Mouse (Mus musculus) embryonic fibroblast, embryonic 13.5 days (primary cell): ENCODE measurements at regions not wholly inside any gene's neighbourhood (a gene's known extent, or its start where the extent isn't known, plus 50 kb on each side); places are given as distances from the start of the nearest gene placed in this dataset.

Experiments
- H3K27ac ChIP-seq: 2 replicates; pipeline ENCODE4 v1.5.1; 2012; ENCODE audit warnings: low read length, control low read depth, inconsistent platforms; ENCODE audit not compliant: insufficient read depth
- H3K4me1 ChIP-seq: 2 replicates; pipeline ENCODE4 v1.6.1; 2011; ENCODE audit warnings: low read length; ENCODE audit not compliant: control insufficient read depth, insufficient read depth
- H3K4me3 ChIP-seq: 2 replicates; pipeline ENCODE4 v1.5.1; 2011; ENCODE audit warnings: mild to moderate bottlenecking, control low read depth, low read length; ENCODE audit not compliant: insufficient read depth
- CTCF ChIP-seq: IDR thresholded peaks from 2 replicates; pipeline ENCODE4 v1.5.1; 2011; ENCODE audit warnings: mild to moderate bottlenecking, control low read depth, low read length, moderate library complexity, borderline replicate concordance; ENCODE audit not compliant: insufficient read depth
- POLR2A ChIP-seq: IDR thresholded peaks from 2 replicates; pipeline ENCODE4 v1.6.1; 2011; ENCODE audit warnings: low read depth, mild to moderate bottlenecking, control low read depth, low read length, moderate library complexity

- no peak overlapping the region for H3K4me3 ChIP-seq
- H3K4me1 ChIP-seq, result no peaks in the 10 kb centered on the region
- H3K27ac ChIP-seq, result no peak overlapping the region
- no peak for TF ChIP-seq CTCF
- TF ChIP-seq POLR2A, result no peak
These were observed 265.3 kb upstream of the Pkdcc start for GRCm38 (mm10) chr17:82949794-82950193.

GRCm38 (mm10) chr17:82950268-82950667, 264.8 kb upstream of the Pkdcc start:
- Histone ChIP-seq H3K27ac (no peak overlapping the region), H3K4me1 (no peaks in the 10 kb centered on the region), H3K4me3 (no peak overlapping the region)
- TF ChIP-seq CTCF (no peak), POLR2A (no peak)

- TF ChIP-seq CTCF, result no peak
- TF ChIP-seq POLR2A, result no peak
- Histone ChIP-seq H3K27ac (no peak overlapping the region), H3K4me3 (no peak overlapping the region), H3K4me1 (no peaks in the 10 kb centered on the region)
These were observed 257.7 kb upstream of the Pkdcc start for GRCm38 (mm10) chr17:82957409-82957808.

- no peaks in the 10 kb centered on the region for H3K4me1 ChIP-seq
- H3K4me3 ChIP-seq, result no peak overlapping the region
- TF ChIP-seq CTCF, result no peak
- TF ChIP-seq POLR2A, result no peak
- H3K27ac ChIP-seq, result no peak overlapping the region
These were observed 251.7 kb upstream of the Pkdcc start for GRCm38 (mm10) chr17:82963374-82963773.

- H3K27ac ChIP-seq, result no peak overlapping the region
- no peak for TF ChIP-seq CTCF
- no peak for TF ChIP-seq POLR2A
- no peak overlapping the region for H3K4me3 ChIP-seq
- H3K4me1 ChIP-seq, result no peaks in the 10 kb centered on the region
These were observed 215.4 kb upstream of the Pkdcc start for GRCm38 (mm10) chr17:82999710-83000109.

- H3K27ac ChIP-seq, result no peak overlapping the region
- TF ChIP-seq POLR2A (no peak), CTCF (no peak)
- no peaks in the 10 kb centered on the region for H3K4me1 ChIP-seq
- no peak overlapping the region for H3K4me3 ChIP-seq
These were observed 214.7 kb upstream of the Pkdcc start for GRCm38 (mm10) chr17:83000411-83000810.

GRCm38 (mm10) chr17:83001567-83001966, 213.5 kb upstream of the Pkdcc start:
- H3K4me3 ChIP-seq, result no peak overlapping the region
- TF ChIP-seq CTCF (no peak), POLR2A (no peak)
- no peak overlapping the region for H3K27ac ChIP-seq
- H3K4me1 ChIP-seq, result no peaks in the 10 kb centered on the region

- Histone ChIP-seq H3K27ac (no peak overlapping the region), H3K4me1 (no peaks in the 10 kb centered on the region), H3K4me3 (no peak overlapping the region)
- TF ChIP-seq CTCF (no peak), POLR2A (no peak)
These were observed 204.2 kb upstream of the Pkdcc start for GRCm38 (mm10) chr17:83010845-83011244.

- TF ChIP-seq CTCF, result no peak
- no peak for TF ChIP-seq POLR2A
- H3K27ac ChIP-seq, result no peak overlapping the region
- no peaks in the 10 kb centered on the region for H3K4me1 ChIP-seq
- H3K4me3 ChIP-seq, result no peak overlapping the region
These were observed 199.4 kb upstream of the Pkdcc start for GRCm38 (mm10) chr17:83015656-83016055.

- TF ChIP-seq CTCF (no peak), POLR2A (no peak)
- H3K4me1 ChIP-seq, result no peaks in the 10 kb centered on the region
- H3K27ac ChIP-seq, result no peak overlapping the region
- no peak overlapping the region for H3K4me3 ChIP-seq
These were observed 198.2 kb upstream of the Pkdcc start for GRCm38 (mm10) chr17:83016936-83017335.

GRCm38 (mm10) chr17:83019267-83019666, 195.8 kb upstream of the Pkdcc start:
- Histone ChIP-seq H3K4me1 (no peaks in the 10 kb centered on the region), H3K4me3 (no peak overlapping the region), H3K27ac (no peak overlapping the region)
- TF ChIP-seq CTCF, result no peak
